Mouse (Mus musculus): ENCODE data around the gene Col6a5.

The Col6a5 gene

GRCm38 (mm10) chr9:105827791-105828385, 132.6 kb downstream of the Col6a5 start, which contains the start of gene Col6a6:
TSS of gene Col6a6 (minus strand) at chr9:105828160.
- no peak for DNase-seq (ENCODE audit: extremely low read depth, low read depth, low spot score)

DNA sequence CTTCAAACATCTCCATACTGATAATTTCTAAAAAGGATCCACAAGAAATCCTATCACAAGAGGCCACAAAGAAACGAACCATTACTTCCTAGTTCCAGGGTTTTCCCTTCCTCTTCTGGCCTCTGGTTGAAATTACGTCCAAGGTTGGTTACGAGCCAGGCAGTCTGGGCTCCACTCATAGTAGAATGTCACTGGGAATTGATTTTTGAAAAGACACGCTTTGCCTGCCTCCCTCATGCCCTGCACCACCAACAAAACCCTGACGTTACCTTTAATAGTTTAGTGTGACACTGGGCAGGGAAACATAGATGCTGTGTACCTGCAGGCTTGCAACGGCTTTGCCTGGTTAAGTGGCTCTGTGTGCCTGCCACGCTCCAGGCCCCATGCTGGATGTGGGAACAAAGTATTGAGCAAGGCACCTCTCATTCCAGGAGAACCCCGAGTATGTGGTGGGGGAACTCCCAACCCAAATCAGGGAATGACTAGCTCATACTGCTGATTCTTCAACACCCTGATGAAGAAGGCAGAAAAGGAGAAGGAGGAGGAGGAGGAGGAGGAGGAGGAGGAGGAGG, 133.3 kb downstream of the Col6a5 start:
- no peak for DNase-seq (ENCODE audit: extremely low read depth, low read depth, low spot score)

DNA sequence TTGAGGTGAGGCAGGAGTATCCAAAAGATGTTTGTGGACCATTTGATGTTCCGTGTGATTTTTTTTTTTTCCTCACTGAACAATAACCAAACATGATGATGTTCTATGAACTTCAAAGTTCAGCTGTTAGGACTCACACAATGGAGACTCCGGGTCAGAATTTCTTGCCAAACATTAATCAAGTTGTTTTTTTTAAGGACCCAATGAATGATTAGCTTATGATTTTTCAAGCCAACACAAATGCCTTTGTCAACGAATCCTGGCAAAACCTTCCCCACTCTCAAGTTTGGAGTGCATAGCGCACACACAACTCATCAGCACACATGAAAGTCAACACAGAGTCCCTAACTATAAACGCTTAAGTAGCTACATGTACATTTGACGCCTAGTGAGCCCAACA, 139.7 kb downstream of the Col6a5 start:
- DNase-seq (ENCODE audit: extremely low read depth, low read depth, low spot score): no peak

GRCm38 (mm10) chr9:105819155-105819709, 141.2 kb downstream of the Col6a5 start:
- no peak for DNase-seq (ENCODE audit: extremely low read depth, low read depth, low spot score)

- no peak for DNase-seq (ENCODE audit: extremely low read depth, low read depth, low spot score)
Measured at GRCm38 (mm10) chr9:105814436-105814835, 146.0 kb downstream of the Col6a5 start.

- DNase-seq (ENCODE audit: extremely low read depth, low read depth, low spot score): no peak
Measured at GRCm38 (mm10) chr9:105811458-105811857, 149.0 kb downstream of the Col6a5 start.

DNA sequence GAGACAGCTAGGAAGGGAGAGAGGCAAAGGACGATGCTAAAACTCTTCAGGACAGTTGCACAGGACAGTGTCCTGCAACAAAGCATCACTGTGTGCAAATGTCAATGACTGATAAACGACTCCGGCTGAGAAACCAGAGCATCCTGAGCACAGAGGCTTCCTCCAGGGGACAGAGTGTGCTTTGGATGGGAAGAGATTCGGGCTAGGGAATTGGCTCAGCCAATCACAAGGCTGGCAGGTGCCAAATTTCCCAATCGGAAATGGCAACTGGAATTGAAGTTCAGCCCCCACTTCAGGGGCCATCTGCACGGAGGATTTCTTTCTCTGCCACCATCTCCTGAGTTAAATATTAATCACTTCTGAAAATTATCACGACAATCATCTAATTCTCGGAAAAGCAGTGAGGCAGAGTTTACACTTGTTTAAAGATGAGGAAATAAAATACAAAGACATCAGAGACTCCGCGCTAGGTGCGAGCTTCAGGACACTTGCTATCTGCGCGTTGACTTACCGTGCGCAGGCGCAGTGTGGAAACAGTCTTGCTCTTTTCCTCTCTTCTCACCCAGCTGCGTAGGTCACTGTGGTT, 151.4 kb downstream of the Col6a5 start:
- DNase-seq (ENCODE audit: extremely low read depth, low read depth, low spot score): no peak

Data from fat pad, adult 2 months (tissue).